Mouse (Mus musculus): ENCODE measurements around the gene Gm21987. TPM values are rescaled to one million over a fixed set of nuclear protein-coding genes. Genes with fewer than 3 reads are reported as not detected.
"Not testable (repeated sequence)": the region's sequence is repeated elsewhere in the genome, so short reads cannot be mapped to it uniquely, and the experiment has no call there.

The Gm21987 gene
- total RNA-seq (2021), result 1 to 10 TPM in 1 of 2 experiments, not detected in 1; 1.1 TPM

DNA sequence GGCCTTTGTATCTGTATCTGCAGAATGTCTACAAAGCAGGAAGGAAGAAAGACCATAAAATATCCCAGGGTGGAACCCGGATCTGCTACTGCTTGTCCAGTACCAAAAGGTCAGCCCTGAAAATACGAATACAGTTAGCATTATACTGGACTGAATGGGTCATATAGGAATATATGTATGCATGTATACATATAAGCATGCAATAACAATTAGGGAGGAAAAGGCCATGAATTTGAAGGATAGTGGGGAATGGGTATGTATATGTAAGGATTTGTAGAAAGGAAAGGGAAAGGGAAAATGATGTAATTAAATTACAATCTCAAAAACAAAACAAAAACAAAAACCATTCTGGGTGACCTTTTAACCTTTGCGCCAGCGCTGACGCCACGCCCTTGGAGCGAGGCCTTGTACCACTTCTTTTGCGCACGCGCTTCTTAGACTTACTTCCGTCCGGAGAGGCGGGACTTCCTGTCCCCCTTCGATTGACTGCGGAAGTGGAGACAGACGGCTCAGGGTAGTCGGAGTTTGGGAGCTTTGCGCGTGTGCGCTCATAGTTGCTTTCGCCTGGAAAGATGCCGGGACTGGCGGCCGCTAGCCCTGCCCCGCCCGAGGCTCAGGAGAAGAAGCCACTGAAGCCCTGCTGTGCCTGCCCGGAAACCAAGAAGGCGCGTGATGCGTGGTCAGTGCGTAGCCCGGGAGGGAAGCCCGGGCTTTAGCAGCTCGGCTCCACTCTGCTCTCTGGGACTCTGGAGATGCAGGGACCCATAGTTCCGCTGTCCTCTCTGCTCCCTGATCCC lies at the start of gene Gm21987, which contains the start of gene Cox17:
Gene Gm21987, plus strand, starts transcription at position 512 of the 797 bp plus-strand sequence.
Gene Cox17, plus strand, starts transcription at position 463 of the 797 bp plus-strand sequence.
- intact Hi-C loops (cut with DNase I), result loop anchor here (2.0 to 5.0 kb wide), 3 partner anchors 106 to 161 kb away; partner anchors contain the start of gene Adprh
- peak; percentile 95 to 97 for DNase-seq (ENCODE audit: low spot score in 2 of 2)

DNA sequence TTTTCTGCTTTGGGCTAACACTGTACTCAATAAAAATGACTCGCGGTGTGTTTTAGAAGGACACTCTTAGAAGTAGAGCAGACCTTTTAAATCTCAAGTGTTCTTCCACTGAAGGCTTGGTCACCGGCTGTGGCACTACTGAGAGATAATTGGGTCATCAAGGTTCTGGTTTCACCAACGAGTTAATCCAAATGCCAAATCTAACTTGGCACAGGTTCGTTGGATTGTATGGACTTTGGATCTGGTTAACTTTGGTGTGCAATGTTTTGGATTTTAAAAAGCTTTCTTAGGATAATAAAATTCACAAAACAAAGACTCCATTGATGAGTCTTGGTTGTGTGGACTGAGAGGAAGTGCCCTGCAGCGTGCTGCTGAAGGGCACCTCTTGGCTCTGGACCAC lies 48.4 kb upstream of the Gm21987 start:
- intact Hi-C loops (cut with DNase I), result no loop called here
- no peak for DNase-seq (ENCODE audit: low spot score in 2 of 2)

- intact Hi-C loops (cut with DNase I), result no loop called here
- no peak for DNase-seq (ENCODE audit: low spot score in 2 of 2)
Measured at GRCm38 (mm10) chr16:38302367-38302766, 44.5 kb upstream of the Gm21987 start.

DNA sequence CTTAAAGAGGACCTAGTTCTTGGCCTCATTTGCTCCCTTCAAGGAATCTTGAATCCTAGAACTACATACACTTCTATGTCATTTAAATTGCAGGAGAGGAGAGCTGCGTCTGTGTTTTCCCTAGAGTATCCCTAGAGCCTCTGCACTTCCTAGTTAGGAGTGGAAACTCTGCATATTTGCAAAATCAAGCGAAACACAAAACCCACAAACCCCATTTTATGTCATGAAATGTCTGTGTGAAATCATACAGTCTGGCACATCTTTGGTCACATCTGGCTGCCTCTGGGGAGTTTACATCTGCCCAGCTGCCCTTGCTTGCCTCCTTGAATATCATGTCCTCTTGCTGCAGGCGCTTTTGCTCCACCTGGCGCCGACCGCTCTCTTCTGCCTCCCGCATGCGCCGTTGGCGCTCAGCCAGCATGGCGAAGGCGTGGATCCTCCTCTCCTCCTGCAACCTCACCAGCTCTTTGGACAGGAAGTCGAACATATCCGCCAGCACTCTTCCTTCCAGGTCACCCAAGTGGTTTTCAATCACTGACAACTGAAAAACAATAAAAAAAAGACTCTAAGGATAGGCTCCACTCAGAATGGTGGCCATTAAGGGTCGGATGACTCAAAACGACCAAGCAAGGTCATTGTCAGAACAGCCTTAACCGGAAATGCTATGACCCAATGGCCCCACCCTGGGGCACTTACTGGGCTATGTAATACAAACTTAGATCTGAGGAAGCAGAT lies 42.2 kb upstream of the Gm21987 start:
- intact Hi-C loops (cut with DNase I), result no loop called here
- no peak for DNase-seq (ENCODE audit: low spot score in 2 of 2)

DNA sequence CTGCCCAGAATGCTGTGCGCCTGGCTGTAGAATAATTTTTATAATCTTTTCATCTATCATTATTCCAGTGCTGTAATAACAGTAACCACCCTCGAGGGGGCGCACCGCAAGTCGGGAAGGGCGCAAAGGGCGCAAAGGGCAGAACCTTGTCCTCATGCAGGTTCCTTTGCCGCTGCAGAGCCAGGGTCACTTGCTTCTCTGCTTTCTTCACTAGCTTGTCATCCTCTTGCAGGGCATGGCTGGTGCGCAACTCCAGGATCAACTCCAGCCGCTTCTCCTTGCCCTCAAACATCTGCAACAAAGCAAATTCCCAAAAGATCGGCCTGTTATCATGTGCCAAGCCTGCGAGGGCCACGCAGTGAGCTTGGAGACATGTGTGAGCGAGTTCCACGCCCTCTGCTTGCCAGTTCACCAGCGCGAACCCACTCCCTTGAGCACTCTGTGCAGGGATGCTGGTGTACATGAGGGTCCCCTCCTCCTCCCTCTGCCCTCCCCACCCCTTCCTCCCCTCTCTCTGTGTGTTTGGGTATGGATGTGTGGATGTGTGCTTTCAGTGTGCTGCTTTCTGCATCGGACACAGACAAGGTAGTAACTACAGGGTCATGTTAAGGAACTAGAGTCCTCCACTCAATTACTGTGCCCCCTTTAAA lies 40.1 kb upstream of the Gm21987 start:
- intact Hi-C loops (cut with DNase I), result no loop called here
- no peak for DNase-seq (ENCODE audit: low spot score in 2 of 2)

DNA sequence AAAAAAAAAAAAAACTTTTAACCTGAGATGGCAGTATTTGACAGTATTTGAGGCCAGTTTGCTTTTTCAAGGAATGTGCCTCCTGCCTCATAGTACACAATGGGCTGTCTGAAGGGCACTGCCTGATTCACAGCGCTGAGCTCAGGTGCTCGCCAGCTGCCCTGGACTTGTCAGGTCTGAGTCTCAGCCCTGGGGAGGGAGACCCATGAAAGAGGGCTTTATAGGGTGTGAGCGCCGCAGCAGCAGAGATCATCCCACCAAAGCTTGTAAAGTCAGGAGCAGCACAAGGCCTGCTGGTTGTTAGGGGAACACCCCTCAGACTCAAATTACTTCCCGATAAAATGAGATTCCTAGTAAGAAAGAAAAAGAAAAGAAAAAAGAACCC lies 39.6 kb upstream of the Gm21987 start:
- intact Hi-C loops (cut with DNase I), result no loop called here
- DNase-seq (ENCODE audit: low spot score in 2 of 2), result no peak

- intact Hi-C loops (cut with DNase I), result no loop called here
- no peak for DNase-seq (ENCODE audit: low spot score in 2 of 2)
Measured at GRCm38 (mm10) chr16:38307651-38308050, 39.2 kb upstream of the Gm21987 start.

DNA sequence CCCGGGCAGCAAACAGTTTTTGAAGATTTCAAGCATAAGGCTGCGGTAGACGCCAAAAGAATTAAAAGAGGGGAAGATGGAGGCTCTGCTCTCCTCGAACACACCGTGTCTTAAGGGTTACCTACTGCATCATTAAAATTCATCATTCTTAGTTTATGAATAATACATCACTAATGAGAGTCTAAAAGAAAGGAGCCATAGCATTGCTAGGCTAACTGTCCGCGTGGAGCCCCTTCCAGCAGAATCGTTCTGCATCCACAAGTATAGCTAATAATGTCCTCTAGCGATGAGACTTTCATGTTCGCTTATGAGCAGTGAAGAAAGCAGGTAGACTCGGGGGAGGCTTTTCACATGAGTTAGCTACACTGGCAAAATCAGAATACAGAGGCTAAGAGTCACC lies 38.6 kb upstream of the Gm21987 start:
- intact Hi-C loops (cut with DNase I), result no loop called here
- no peak for DNase-seq (ENCODE audit: low spot score in 2 of 2)

DNA sequence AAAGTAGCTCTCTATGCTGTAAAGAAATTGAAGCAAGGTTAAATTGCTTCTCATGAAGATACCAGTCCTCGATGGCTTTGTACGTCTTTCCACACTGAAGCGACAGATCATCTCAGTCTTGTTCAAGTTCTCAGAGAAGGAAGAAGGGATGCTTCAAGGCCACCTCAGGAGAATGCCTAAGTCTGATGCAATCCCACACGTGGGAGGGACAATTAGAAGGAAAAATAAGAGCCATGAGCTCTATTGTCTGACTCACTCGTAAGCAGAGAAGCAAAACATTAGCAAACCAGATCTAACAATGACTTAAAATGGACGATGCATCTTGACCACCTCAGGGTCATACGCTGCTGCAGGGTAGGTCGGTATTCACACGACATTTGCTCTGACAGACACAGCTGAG lies 28.3 kb upstream of the Gm21987 start:
- no peak for DNase-seq (ENCODE audit: low spot score in 2 of 2)
- intact Hi-C loops (cut with DNase I), result no loop called here

DNA sequence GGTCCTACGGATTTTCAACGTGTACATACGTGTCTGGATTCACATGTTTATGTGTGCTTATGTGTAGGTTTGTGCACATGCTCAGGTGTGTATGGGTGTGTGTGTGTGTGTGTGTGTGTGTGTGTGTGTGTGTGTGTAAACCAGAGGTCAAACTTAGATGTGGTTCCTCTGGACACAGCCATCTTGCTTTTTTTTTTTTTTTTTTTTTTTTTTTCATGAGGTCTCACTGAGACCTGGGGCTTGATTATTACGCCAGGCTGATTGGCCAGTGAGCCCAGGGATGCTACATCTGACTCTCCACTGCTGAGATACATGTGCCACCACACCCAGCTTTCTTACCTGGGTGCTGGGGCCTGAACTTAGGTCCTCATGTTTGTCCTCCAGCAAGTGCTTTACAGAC lies 27.8 kb upstream of the Gm21987 start:
- no peak for DNase-seq (ENCODE audit: low spot score in 2 of 2)
- intact Hi-C loops (cut with DNase I), result no loop called here

DNA sequence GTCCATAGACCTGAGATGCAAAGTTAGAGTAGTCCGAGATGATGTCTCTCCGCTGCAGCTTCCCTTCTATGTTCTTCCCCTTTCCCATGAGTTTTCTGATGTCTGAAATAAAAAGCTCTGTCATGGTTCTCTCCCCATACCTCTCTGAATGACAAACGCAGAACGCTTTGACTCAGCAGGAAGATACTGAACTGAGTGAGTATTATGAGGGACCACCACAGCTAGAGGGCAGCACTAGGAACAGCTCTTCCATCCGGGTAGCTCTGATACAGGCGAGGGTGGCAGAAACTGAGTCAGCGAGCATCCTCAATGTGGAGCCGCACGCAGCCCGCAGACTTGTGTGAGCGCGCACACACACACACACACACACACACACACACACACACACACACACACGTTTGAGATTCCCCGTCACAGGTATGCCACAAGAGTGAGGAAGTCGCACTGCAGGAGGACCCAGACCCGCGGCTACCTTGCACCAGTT lies 25.3 kb upstream of the Gm21987 start:
- peak; percentile 59 to 69 for DNase-seq (ENCODE audit: low spot score in 2 of 2)
- intact Hi-C loops (cut with DNase I), result no loop called here

DNA sequence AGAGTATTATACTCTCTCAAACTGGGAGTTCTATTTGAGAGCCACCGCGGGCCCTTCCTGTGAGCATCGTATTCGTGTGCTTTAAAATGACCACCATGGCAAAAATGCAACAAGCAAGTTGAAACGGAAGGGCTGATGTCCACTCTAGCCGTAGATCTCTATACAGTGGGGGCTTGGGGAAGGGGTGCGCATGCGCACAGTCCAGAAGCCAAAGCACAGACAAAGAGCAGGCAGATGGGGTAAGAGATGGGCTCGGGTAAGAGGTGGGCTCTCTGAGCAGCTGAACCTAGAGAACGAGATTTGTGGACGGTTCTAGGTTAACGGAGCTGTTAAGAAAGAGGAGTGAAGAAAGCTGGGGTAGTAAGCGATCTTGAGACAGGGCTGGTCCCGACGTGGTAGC lies 22.5 kb upstream of the Gm21987 start:
- DNase-seq (ENCODE audit: low spot score in 2 of 2), result no peak
- intact Hi-C loops (cut with DNase I), result no loop called here

GRCm38 (mm10) chr16:38326778-38327397 lies 20.0 kb upstream of the Gm21987 start:
- intact Hi-C loops (cut with DNase I), result no loop called here
- no peak for DNase-seq (ENCODE audit: low spot score in 2 of 2)

DNA sequence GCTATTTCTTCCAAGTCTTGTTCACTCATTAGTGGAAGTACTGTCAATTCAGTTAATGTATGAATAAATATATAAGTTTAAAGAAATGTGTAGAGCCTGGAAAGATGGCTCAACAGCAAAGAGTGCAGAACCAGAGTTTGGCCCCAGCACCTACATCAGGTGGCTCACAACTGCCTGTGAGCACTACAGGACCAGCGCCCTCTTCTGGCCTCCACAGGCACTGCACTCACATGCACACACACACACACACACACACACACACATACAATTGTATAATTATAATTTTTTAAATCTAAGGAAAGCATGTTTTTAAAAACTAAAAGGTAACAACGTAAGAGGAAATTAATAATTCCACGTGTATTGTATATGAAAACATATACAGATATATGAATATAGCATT lies 17.5 kb upstream of the Gm21987 start:
- intact Hi-C loops (cut with DNase I), result no loop called here
- no peak for DNase-seq (ENCODE audit: low spot score in 2 of 2)

GRCm38 (mm10) chr16:38334431-38334830 lies 12.4 kb upstream of the Gm21987 start:
- intact Hi-C loops (cut with DNase I), result no loop called here
- DNase-seq (ENCODE audit: low spot score in 2 of 2), result no peak

GRCm38 (mm10) chr16:38338077-38338476 lies 8.8 kb upstream of the Gm21987 start:
- intact Hi-C loops (cut with DNase I); DNase-seq (ENCODE audit: low spot score in 2 of 2): not testable (repeated sequence)

DNA sequence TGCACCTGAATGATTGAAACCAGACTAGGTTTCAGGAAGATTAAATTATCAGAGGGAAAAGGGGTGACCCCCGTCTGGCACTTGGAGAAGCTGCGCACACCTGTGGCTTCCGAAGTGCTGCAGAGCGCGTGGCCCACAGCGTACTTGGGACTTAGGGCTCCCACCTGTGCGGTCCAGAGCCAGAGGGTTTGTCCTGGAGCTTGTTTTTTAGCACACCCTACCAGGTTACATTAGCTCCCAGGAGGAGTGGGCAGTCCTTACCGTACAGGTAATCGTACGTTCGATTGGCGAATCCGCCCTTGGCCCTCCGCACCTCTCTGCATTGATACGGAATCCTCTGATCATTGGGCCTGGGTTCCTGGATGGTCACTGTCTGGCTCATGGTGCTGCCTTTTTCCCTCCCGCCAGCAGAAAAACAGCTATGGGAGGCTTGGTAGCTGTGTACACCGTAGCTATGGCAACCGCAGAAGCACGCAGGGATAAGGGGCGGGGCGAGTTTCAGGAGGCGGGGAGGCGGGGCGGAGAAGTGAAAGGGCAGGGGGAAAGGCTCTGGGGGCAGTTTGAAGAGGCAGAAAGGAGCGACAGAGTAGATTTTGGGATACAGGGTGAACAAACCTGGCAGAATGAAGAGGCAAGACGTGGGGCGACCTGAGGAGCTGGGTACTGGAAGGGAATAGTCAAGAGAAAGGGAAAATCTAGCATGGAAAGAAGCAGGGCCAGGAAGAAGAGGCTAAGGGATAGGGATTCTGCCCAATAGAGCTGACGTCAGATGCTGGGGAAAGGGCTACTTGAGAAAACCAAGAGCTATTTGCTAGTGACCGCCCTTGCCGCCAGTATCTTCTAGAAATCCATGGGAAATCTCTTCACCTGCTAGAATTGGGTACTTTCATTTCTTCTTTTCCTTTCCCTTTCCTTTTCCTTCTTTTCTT lies 5.2 kb upstream of the Gm21987 start, which contains the start of gene Maats1:
Gene Maats1, minus strand, starts transcription at position 748 of the 929 bp plus-strand sequence.
- DNase-seq (ENCODE audit: low spot score in 2 of 2), result peak; percentile 64 to 76
- intact Hi-C loops (cut with DNase I), result no loop called here

- peak in 1 of 2 experiments; percentile 14 for DNase-seq (ENCODE audit: low spot score in 2 of 2)
- intact Hi-C loops (cut with DNase I), result loop anchor here (5.0 kb wide), 2 partner anchors 137 to 162 kb away; no protein-coding TSS in a partner anchor
Measured at GRCm38 (mm10) chr16:38344941-38345725, 1.7 kb upstream of the Gm21987 start.
